Mouse (Mus musculus): ENCODE data around the gene B9d2. TPM values are rescaled to one million over a fixed set of nuclear protein-coding genes. Genes with fewer than 3 reads are reported as not detected.

Gene B9d2
- polyA plus RNA-seq, 1 experiment from 2014 or later, result 35.8 TPM

DNA sequence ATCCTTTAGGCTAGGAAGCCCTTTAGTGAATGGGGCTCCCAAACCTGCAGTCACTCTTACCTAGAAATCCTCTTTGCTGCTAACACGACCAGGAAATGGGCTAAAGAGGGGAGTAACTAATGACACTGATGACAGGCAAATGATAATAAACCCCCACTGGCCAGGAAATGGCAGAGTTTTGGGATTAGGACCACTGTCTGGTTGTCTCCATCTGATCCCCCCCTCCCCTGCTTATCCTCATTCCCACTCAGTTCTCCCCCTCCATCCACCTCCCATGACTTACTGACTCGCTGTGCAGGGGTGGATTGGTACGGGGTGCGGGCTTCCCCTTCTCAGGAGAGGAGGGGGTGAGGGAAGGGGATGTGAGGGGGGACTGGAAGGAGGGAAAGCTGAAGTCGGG, 9.5 kb downstream of the B9d2 start:
- Histone ChIP-seq H3K27me3 (ENCODE audit: insufficient read depth, poor library complexity, severe bottlenecking) (peaks cover 50% of the 10 kb centered on the region), H3K36me3 (peaks cover 22% of the 10 kb centered on the region), H3K9me3 (no peaks in the 10 kb centered on the region), H3K4me1 (peaks cover 49% of the 10 kb centered on the region), H3K27ac (peak overlapping the region; percentile 90), H3K4me3 (peak overlapping the region; percentile 85)
- WGBS, result 17% methylated on average over 5 of the region's 5 CpGs
- no peak for DNase-seq (ENCODE audit: low spot score)

DNA sequence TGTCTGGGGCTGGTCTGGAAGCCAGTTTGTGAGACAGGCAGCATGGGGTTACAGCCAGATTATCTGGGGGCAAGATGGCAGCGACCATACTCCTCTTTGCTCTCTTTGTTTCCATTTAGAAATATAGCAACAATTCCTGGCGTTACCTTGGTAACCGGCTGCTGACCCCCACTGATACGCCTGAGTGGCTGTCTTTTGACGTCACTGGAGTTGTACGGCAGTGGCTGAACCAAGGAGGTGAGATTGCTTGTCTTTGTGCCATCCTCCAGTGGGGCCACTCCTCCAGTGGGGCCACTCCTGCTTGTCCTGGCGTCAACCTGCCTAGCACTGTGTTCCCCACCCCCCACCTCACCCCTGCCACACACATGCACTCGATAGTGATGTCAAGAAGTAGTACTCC, 13.5 kb downstream of the B9d2 start:
- H3K4me3 ChIP-seq, result no peak overlapping the region
- peaks cover 15% of the 10 kb centered on the region for H3K27me3 ChIP-seq (ENCODE audit: insufficient read depth, poor library complexity, severe bottlenecking)
- no peak for DNase-seq (ENCODE audit: low spot score)
- H3K4me1 ChIP-seq, result peaks cover 16% of the 10 kb centered on the region
- H3K36me3 ChIP-seq, result peaks cover 52% of the 10 kb centered on the region
- WGBS, result 77% methylated on average over 8 of the region's 8 CpGs
- no peaks in the 10 kb centered on the region for H3K9me3 ChIP-seq
- no peak overlapping the region for H3K27ac ChIP-seq

DNA sequence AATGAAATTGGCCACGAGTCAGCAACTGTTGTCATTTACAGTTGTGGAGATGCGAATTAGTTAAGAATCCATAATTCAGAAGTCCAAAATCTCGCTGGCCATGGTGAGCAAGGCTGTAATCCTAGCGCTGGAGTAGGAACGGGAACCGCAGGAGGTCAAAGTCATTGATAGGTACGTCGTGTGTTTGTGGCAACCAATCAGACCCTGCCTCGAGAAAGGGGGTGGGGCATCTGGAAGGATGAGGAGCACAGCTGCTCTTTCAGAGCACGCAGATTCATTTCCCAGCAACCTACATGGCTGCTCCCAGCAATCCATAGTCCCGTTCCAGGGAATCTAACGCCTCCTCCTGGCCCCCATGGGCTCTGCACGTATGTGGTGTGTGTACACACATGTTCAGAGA, 19.3 kb downstream of the B9d2 start:
- DNase-seq (ENCODE audit: low spot score), result no peak
- H3K4me1 ChIP-seq, result peaks cover 18% of the 10 kb centered on the region
- WGBS, result 54% methylated on average over 13 of the region's 13 CpGs

DNA sequence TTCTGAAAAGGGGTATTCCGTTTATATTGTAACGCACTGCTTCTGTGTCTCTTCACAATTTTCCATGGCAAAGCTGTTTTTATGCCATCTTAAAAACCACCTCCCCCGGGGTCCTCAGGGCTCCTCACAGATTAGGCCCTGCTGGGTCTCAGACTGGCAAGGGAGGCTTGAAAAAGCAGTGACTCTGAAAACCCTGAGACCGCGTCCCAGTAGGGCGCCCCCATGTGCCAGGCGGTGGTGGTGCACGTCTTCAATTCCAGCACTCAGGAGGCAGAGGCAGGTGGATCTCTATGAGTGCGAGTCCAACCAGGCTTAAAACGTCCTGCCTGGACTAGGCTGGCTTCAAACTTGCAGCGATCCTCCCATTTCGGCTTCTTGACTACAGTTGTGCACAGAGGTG, 20.2 kb downstream of the B9d2 start:
- no peak for DNase-seq (ENCODE audit: low spot score)
- Histone ChIP-seq H3K4me3 (no peak overlapping the region), H3K4me1 (peaks cover 26% of the 10 kb centered on the region), H3K36me3 (peaks cover 42% of the 10 kb centered on the region), H3K9me3 (no peaks in the 10 kb centered on the region), H3K27ac (no peak overlapping the region), H3K27me3 (ENCODE audit: insufficient read depth, poor library complexity, severe bottlenecking) (no peaks in the 10 kb centered on the region)
- 77% methylated on average over 12 of the region's 12 CpGs for WGBS

More for the DNA sequence above, 19.3 kb downstream of the B9d2 start:
- no peak overlapping the region for H3K4me3 ChIP-seq
- H3K27ac ChIP-seq, result no peak overlapping the region
- no peaks in the 10 kb centered on the region for H3K9me3 ChIP-seq
- H3K36me3 ChIP-seq, result peaks cover 50% of the 10 kb centered on the region
- no peaks in the 10 kb centered on the region for H3K27me3 ChIP-seq (ENCODE audit: insufficient read depth, poor library complexity, severe bottlenecking)

DNA sequence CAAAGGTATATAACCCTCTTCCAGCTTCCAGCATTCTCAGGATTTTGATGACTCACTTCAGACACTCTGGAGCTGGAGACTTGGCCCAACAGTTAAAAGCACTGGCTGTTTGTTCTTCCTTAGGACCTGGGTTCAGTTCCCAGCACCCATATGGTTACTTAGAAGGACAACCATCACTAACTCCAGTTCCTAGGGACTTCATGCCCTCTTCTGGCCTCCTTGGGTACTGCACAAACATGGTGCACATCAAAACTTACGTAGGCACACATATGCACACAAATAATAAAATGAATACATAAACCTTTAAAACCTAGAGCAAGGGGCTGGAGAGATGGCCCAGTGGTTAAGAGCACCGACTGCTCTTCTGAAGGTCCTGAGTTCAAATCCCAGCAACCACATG, 21.8 kb downstream of the B9d2 start:
- no peak overlapping the region for H3K4me3 ChIP-seq
- peaks cover 42% of the 10 kb centered on the region for H3K4me1 ChIP-seq
- H3K27ac ChIP-seq, result no peak overlapping the region
- WGBS, result 95% methylated on average over 2 of the region's 2 CpGs
- DNase-seq (ENCODE audit: low spot score), result no peak
- no peaks in the 10 kb centered on the region for H3K27me3 ChIP-seq (ENCODE audit: insufficient read depth, poor library complexity, severe bottlenecking)
- H3K36me3 ChIP-seq, result peaks cover 32% of the 10 kb centered on the region
- no peaks in the 10 kb centered on the region for H3K9me3 ChIP-seq

DNA sequence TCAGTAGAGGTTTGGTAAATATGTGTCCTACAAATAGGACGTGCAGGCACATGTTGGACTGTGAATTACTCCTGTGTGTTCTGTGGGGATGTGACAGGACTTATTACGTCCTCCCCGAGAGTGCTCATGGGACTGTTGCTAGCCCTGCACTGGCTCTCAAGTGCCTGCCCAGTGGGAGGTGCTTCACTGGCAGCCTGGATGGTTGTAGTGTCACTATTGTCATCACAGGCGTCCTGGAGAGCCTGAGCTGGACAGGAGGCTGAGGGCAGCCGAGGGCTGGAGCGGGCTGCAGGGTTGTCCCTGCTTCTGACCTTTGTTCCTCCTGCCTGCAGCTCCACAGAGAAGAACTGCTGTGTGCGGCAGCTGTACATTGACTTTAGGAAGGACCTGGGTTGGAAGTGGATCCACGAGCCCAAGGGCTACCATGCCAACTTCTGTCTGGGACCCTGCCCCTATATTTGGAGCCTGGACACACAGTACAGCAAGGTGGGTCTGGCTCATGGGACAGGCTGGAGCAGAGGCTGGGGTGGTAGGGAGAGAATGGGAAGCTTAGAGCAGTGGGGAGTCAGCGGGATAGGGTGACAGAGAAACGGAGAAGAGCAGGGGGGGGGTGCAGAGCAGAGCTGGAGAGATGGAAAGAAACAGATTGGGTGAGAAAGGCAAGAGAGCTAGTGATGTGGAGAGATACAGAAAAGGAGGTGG, 23.4 kb downstream of the B9d2 start:
- no peak for DNase-seq (ENCODE audit: low spot score)
- H3K27ac ChIP-seq, result peak overlapping the region; percentile 59; the same call in 1 of the 2 replicates
- peaks cover 20% of the 10 kb centered on the region for H3K36me3 ChIP-seq
- H3K4me1 ChIP-seq, result peaks cover 54% of the 10 kb centered on the region
- WGBS, result 21% methylated on average over 10 of the region's 10 CpGs
- H3K9me3 ChIP-seq, result no peaks in the 10 kb centered on the region
- no peaks in the 10 kb centered on the region for H3K27me3 ChIP-seq (ENCODE audit: insufficient read depth, poor library complexity, severe bottlenecking)
- peak overlapping the region; percentile 59 for H3K4me3 ChIP-seq

DNA sequence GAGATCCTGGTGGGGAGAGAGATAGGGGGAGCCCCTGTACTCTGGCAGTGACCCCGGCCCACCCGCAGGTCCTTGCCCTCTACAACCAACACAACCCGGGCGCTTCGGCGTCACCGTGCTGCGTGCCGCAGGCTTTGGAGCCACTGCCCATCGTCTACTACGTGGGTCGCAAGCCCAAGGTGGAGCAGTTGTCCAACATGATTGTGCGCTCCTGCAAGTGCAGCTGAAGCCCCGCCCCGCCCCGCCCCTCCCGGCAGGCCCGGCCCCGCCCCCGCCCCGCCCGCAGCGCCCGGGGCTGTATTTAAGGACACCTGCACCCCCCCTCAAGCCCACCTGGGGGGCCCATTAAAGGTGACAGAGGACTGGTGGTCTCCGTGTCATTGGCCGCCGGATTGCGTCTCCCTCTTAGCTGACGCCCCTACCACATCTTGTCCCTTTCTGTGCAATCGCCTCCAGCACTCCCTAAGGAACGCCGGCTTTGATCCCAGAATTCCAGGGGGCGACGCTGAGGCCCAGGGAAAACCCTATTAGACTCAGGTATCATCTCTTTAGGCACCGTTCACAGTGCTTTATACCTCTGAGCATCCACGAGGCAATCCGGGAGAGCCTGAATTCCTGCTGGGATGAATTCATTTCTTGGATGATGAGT, 24.3 kb downstream of the B9d2 start:
- WGBS, result 10% methylated on average over 35 of the region's 37 CpGs
- Histone ChIP-seq H3K4me3 (peak overlapping the region; percentile 59), H3K36me3 (peaks cover 18% of the 10 kb centered on the region), H3K27ac (peak overlapping the region; percentile 47), H3K27me3 (ENCODE audit: insufficient read depth, poor library complexity, severe bottlenecking) (no peaks in the 10 kb centered on the region), H3K9me3 (no peaks in the 10 kb centered on the region), H3K4me1 (peaks cover 59% of the 10 kb centered on the region)
- DNase-seq (ENCODE audit: low spot score), result no peak

DNA sequence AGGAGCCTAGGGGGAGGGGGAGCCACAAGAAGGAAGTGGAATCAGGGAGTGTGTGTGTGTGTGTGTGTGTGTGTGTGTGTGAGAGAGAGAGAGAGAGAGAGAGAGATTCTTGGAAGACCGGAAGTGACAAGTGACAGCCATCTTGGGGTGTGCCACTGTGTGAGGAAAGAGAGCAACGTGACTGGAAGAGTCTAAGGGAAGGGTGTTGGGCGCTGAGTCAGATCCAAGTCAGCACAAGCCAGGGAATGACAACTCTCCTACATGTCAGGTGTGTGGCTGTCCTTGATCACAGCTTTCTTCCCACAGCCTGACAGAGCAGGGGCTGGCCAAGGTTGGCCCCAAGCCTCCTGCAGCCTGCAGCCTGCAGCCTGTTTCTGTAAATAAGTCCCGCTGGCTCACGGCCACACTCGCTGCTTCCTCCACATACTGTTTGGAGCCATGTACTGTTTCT, 25.2 kb downstream of the B9d2 start:
- Histone ChIP-seq H3K4me1 (peaks cover 69% of the 10 kb centered on the region), H3K27me3 (ENCODE audit: insufficient read depth, poor library complexity, severe bottlenecking) (no peaks in the 10 kb centered on the region), H3K27ac (peak overlapping the region; percentile 36; the same call in 1 of the 2 replicates), H3K36me3 (peaks cover 15% of the 10 kb centered on the region), H3K9me3 (no peaks in the 10 kb centered on the region), H3K4me3 (no peak overlapping the region)
- 50% methylated on average over 6 of the region's 6 CpGs for WGBS
- DNase-seq (ENCODE audit: low spot score), result no peak

DNA sequence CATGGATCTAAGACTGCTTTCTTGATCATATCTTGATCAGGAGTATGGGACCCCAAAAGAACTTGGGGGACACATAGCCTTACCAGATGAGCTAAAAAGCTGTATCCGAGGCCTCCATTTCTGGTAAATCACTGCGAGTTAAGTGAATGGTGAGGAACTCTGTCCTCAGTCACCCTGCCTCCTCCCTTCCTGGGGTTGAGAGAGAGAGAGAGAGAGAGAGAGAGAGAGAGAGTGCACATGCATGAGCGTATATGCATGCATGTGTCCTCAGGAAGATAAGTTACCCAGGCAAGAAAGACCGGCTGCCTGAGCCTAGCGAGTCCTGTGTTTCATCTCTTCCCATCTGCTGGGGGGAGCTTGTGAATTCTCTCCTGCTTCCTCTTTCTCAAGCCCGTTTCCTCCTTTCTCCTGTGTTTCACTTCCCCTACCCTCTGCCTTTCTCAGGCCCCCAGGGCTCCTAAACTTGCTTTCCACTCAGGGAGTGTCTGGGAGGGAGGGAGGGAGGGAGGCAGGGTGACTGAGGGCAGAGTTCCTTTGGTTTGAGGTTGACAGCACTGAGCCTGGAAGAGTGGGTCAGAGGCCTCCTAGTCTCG, 26.1 kb downstream of the B9d2 start:
- DNase-seq (ENCODE audit: low spot score), result no peak
- peaks cover 77% of the 10 kb centered on the region for H3K4me1 ChIP-seq
- H3K36me3 ChIP-seq, result peaks cover 7% of the 10 kb centered on the region
- H3K9me3 ChIP-seq, result no peaks in the 10 kb centered on the region
- no peaks in the 10 kb centered on the region for H3K27me3 ChIP-seq (ENCODE audit: insufficient read depth, poor library complexity, severe bottlenecking)
- no peak overlapping the region for H3K4me3 ChIP-seq
- WGBS, result 44% methylated on average over 7 of the region's 7 CpGs
- H3K27ac ChIP-seq, result peak overlapping the region; percentile 52

DNA sequence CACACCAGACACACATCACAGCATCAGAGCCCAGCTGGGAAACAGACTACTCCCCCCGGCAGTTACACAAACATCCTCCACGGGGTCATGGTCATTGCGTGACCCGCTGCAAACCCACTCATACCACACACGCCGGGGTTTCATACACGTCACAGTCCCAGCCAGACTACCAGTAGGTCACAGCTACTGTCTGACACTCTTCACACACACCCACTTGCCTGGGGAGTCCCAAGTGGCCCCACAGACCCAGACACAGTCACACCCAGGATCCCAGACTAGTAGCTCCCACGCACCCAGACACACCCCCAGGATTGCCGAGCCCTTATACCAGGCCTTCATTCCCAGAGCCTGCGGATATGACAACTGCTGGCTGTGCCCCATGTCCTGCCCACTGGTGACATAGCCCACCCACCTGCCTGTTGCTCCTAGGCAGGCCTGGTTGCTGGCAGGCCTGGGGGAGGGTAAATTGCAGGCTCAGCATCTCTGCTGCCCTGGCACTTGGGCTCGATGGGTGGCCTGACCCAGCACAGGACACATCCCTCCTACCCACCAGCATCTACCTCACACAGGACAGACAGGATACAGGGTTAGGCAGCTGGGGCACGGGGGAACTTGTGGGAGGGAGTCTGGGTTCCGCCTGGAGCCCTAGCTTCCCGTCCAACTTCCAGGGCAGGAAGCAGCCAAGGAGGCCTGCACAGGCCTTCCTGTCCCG, 27.2 kb downstream of the B9d2 start:
- Histone ChIP-seq H3K4me3 (no peak overlapping the region), H3K36me3 (peaks cover 5% of the 10 kb centered on the region), H3K27ac (peak overlapping the region; percentile 52), H3K4me1 (peaks cover 88% of the 10 kb centered on the region), H3K9me3 (no peaks in the 10 kb centered on the region), H3K27me3 (ENCODE audit: insufficient read depth, poor library complexity, severe bottlenecking) (no peaks in the 10 kb centered on the region)
- 55% methylated on average over 15 of the region's 15 CpGs for WGBS
- no peak for DNase-seq (ENCODE audit: low spot score)

DNA sequence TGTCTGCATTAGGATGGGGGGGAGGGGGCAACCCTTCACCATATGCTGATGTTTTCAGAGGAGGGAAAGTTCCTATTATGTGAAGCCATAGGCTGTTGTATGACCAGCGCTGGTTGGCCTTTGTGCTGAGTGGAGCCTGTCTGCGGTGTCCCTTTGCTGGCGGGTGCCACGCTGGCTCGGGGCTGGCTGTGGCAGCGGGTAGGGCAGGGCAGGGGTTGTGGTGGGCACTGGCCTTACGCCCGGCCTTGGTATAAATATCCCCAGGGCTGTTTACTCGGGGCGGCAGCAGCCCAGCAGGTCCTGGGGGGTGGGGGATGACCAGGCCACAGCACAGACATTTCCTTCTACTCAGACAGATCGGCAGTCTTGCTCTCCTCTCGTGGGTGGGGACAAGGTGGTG, 29.4 kb downstream of the B9d2 start:
- Histone ChIP-seq H3K27ac (peak overlapping the region; percentile 87), H3K27me3 (ENCODE audit: insufficient read depth, poor library complexity, severe bottlenecking) (no peaks in the 10 kb centered on the region), H3K36me3 (peaks cover 27% of the 10 kb centered on the region), H3K4me3 (peak overlapping the region; percentile 42), H3K9me3 (no peaks in the 10 kb centered on the region), H3K4me1 (peaks cover 73% of the 10 kb centered on the region)
- 12% methylated on average over 12 of the region's 12 CpGs for WGBS
- no peak for DNase-seq (ENCODE audit: low spot score)

DNA sequence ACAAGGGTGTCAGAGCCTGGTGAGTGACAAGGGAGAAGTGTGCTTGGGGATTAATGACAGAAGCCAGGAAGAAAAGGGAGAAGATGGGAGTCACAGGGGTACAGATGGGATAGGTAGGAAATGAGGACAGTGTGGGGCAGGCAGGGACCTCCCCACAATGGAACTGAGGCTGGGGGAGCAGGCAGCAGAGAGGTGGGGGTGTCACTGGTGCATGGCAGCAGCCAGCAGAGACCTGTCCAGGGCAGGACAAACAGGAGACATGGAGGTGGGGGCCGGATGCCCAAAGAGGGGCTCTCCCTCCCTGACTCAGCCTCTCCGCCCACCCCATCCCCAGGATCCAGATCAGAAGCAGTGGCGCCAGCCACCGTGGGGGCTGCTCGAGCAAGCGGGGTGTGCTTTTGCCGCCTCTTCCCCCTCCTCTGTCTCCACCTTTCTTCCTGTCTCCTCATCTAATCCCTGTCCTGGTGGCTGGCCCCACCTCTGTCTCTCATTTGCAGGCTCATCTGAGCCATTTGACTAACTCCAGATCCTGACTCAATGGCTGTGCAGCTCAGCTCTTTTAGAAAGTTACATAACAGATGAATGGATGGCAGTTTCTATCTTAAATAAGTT, 30.0 kb downstream of the B9d2 start:
- Histone ChIP-seq H3K27ac (peak overlapping the region; percentile 87), H3K36me3 (peaks cover 34% of the 10 kb centered on the region), H3K4me1 (peaks cover 66% of the 10 kb centered on the region), H3K4me3 (peak overlapping the region; percentile 42), H3K9me3 (no peaks in the 10 kb centered on the region), H3K27me3 (ENCODE audit: insufficient read depth, poor library complexity, severe bottlenecking) (no peaks in the 10 kb centered on the region)
- WGBS, result 5% methylated on average over 7 of the region's 7 CpGs
- no peak for DNase-seq (ENCODE audit: low spot score)

Measured in heart, embryonic 10.5 days (tissue).